Mouse (Mus musculus) kidney, adult 2 months (tissue): ENCODE results near the gene Ciart.

Experiments used
- CTCF ChIP-seq: fragments of 200-500 bp; conservative IDR thresholded peaks from 2 replicates; pipeline ENCODE4 v1.5.1; 2011; ENCODE audit warnings: low read depth, mild to moderate bottlenecking, control low read depth, low read length, moderate library complexity, mixed read lengths; ENCODE audit not compliant: insufficient read depth, insufficient read length
- POLR2A ChIP-seq: fragments of 200-500 bp; IDR thresholded peaks from one replicate; pipeline ENCODE4 v1.6.1; 2011; ENCODE audit warnings: low read depth, low read length, control low read depth

DNA sequence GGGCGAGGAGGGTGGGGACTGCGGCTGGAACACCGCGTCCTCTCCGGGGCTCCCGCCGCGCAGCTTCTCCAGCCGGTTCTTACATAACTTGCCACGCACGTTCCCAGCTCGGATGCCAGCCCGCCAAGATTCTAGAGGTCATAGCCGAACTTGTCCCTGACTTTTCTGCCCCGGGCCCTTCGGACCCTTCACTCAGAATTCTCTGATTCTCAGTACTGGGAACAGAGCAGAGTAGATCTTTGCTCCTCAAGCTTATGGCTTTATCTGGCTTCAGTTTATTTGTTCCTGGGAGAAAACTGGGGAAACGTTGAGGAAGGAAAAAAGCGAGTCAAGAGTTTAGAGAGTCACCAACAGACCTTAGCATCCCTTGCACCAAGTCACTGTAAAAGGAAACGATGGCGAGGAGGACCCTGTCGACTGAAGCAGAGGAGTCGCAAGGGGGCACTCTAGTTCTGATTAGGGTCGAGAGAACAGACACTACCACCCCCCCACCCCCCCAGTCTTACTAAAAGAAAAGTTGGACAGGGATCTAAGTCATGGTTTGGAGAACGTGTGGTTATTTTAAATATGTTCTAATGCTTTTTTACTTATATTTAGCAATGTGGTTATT is 870 bp upstream of the Ciart start:
- TF ChIP-seq POLR2A, result no peak
- TF ChIP-seq CTCF, result peak; percentile 64
